Mouse (Mus musculus) hindbrain, embryonic 14.5 days (tissue): ENCODE measurements at regions not wholly inside any gene's neighbourhood (a gene's known extent, or its start where the extent isn't known, plus 50 kb on each side); places are given as distances from the start of the nearest gene placed in this dataset.

Source experiments
- ATAC-seq: fragments of 200-750 bp; cut with Nextera tagmentation; 2 replicates; pipeline ENCODE4 v1.8.0; 2017; ENCODE audit warnings: moderate number of reproducible peaks, mild to moderate bottlenecking, moderate TSS enrichment, moderate library complexity; ENCODE audit not compliant: low FRiP score
- DNase-seq: peaks from one replicate; pipeline ENCODE4 v3.0.0-alpha.2; 2015; ENCODE audit warnings: low spot score
- H3K27ac ChIP-seq: fragments of 300-500 bp; sonication (generic); 2 replicates; pipeline ENCODE4 v1.5.1; 2014; ENCODE audit warnings: mild to moderate bottlenecking, moderate library complexity
- H3K27me3 ChIP-seq: fragments of 300-500 bp; sonication (generic); 2 replicates; pipeline ENCODE4 v1.6.1; 2014; ENCODE audit warnings: mild to moderate bottlenecking, low read length, mixed read lengths; ENCODE audit not compliant: control insufficient read depth, insufficient read depth
- H3K36me3 ChIP-seq: fragments of 300-500 bp; sonication (generic); replicated peaks from 2 replicates; pipeline ENCODE4 v1.6.1; 2014; ENCODE audit not compliant: control insufficient read depth, insufficient read depth
- H3K4me1 ChIP-seq: fragments of 300-500 bp; sonication (generic); replicated peaks from 2 replicates; pipeline ENCODE4 v1.6.1; 2014; ENCODE audit warnings: antibody characterized with exemption, low read length, mixed read lengths; ENCODE audit not compliant: control insufficient read depth, insufficient read depth
- H3K4me2 ChIP-seq: fragments of 300-500 bp; sonication (generic); replicated peaks from 2 replicates; pipeline ENCODE4 v1.6.1; 2014; ENCODE audit warnings: mild to moderate bottlenecking, moderate library complexity
- H3K4me3 ChIP-seq: fragments of 300-500 bp; sonication (generic); replicated peaks from 2 replicates; pipeline ENCODE4 v1.5.1; 2014; ENCODE audit warnings: mild to moderate bottlenecking, low read length
- H3K9ac ChIP-seq: fragments of 300-500 bp; sonication (generic); 2 replicates; pipeline ENCODE4 v1.6.1; 2014
- H3K9me3 ChIP-seq: fragments of 300-500 bp; sonication (generic); 2 replicates; pipeline ENCODE4 v1.6.1; 2016; ENCODE audit warnings: low read length; ENCODE audit not compliant: control insufficient read depth
- WGBS: fragments of 180-500 bp; shearing (Covaris S2); extraction: QIAGEN DNeasy Blood & Tissue Kit; methylation state at CpG from one replicate; pipeline ENCODE4 v1.1.7; 2014; 5-methylcytosine and 5-hydroxymethylcytosine counted together

GRCm38 (mm10) chr16:9360741-9361255 is 530.9 kb downstream of the 1810013L24Rik start:
- Histone ChIP-seq H3K9ac (no peak overlapping the region), H3K9me3 (no peaks in the 10 kb centered on the region), H3K27ac (no peak overlapping the region), H3K36me3 (no peaks in the 10 kb centered on the region), H3K4me1 (no peaks in the 10 kb centered on the region), H3K4me2 (no peak overlapping the region), H3K27me3 (no peaks in the 10 kb centered on the region), H3K4me3 (no peak overlapping the region)
- DNase-seq (no peak), ATAC-seq (no peak)
- WGBS = 78% methylated on average over 3 of the region's 3 CpGs

GRCm38 (mm10) chr16:9362116-9362515 is 532.2 kb downstream of the 1810013L24Rik start:
- H3K4me3 ChIP-seq = no peak overlapping the region
- no peak for DNase-seq
- no peak overlapping the region for H3K27ac ChIP-seq
- H3K9me3 ChIP-seq = no peaks in the 10 kb centered on the region
- H3K27me3 ChIP-seq = no peaks in the 10 kb centered on the region
- H3K4me2 ChIP-seq = no peak overlapping the region
- no peak for ATAC-seq
- WGBS = 57% methylated on average over 11 of the region's 11 CpGs
- no peaks in the 10 kb centered on the region for H3K4me1 ChIP-seq
- no peak overlapping the region for H3K9ac ChIP-seq
- H3K36me3 ChIP-seq = no peaks in the 10 kb centered on the region

DNA sequence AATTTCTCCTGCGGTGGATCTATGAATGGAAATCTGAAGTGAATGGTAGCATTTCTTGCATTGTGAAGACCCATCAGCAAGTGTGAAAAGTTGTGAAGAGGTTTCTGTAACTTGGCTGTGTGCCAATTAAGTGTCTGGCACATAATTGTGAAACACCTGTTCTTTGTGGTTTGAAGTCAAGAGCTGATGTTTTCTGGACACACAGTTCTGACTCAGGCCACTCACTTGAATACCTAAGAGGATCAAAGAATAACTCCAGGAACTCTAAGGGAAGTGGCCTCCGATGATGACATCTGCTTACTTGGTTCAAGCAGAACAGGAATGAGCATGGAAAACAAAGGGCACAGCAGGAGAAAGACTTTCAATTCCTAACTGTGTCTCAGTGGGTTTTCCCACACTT is 534.2 kb downstream of the 1810013L24Rik start:
- Histone ChIP-seq H3K9ac (no peak overlapping the region), H3K4me3 (no peak overlapping the region), H3K27me3 (no peaks in the 10 kb centered on the region), H3K4me2 (no peak overlapping the region), H3K36me3 (no peaks in the 10 kb centered on the region), H3K9me3 (no peaks in the 10 kb centered on the region), H3K4me1 (no peaks in the 10 kb centered on the region), H3K27ac (no peak overlapping the region)
- no peak for ATAC-seq
- no peak for DNase-seq
- WGBS = 46% methylated on average over 2 of the region's 2 CpGs

DNA sequence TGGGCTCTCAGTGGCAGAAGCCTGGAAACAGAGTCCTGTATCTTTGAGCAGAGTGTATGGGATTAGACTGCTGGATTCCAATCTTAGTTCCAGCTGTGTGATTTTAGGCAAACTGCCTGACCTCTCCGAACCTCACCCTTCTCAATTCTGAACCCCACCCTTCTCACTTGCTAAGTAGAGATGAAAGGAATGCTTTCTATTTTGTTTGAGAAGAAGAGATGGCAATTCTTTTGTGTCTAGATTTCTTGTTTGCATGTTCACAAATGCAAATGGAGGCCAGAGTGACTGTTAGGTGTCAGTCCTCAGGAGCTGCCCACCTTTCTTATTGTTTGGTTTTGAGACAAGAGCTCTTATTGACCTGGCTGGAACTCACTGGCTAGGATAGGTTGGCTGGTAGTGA is 561.1 kb downstream of the 1810013L24Rik start:
- WGBS = 56% methylated on average over 1 of the region's 1 CpGs
- Histone ChIP-seq H3K4me2 (no peak overlapping the region), H3K9me3 (no peaks in the 10 kb centered on the region), H3K9ac (no peak overlapping the region), H3K27ac (no peak overlapping the region), H3K27me3 (no peaks in the 10 kb centered on the region), H3K4me1 (no peaks in the 10 kb centered on the region), H3K4me3 (no peak overlapping the region), H3K36me3 (no peaks in the 10 kb centered on the region)
- DNase-seq = no peak
- no peak for ATAC-seq

DNA sequence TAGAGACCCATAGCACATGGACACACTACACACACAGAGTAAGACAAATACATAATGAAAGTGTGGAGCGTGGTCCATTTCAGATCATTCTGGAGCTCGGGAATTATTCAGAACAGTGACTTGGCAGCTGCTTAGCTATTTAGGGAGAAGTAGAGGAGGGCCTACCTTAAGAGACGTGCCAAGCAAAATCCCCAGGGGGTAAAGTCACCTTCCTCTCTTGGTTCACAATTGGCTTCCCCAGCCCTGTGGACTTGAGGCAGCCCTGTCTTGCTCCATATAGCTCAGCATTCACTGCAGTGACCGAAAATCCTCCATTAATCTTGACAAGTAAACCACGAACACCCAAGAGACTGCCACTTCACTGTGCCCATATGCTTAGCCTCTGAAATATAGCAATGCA is 574.8 kb downstream of the 1810013L24Rik start:
- no peak for ATAC-seq
- H3K27me3 ChIP-seq = no peaks in the 10 kb centered on the region

GRCm38 (mm10) chr16:9408196-9408595 is 578.3 kb downstream of the 1810013L24Rik start:
- no peak for ATAC-seq
- H3K4me2 ChIP-seq = no peak overlapping the region
- H3K4me3 ChIP-seq = no peak overlapping the region
- DNase-seq = no peak
- no peak overlapping the region for H3K27ac ChIP-seq
- H3K9ac ChIP-seq = no peak overlapping the region
- H3K27me3 ChIP-seq = no peaks in the 10 kb centered on the region
- H3K9me3 ChIP-seq = no peaks in the 10 kb centered on the region
- 85% methylated on average over 1 of the region's 1 CpGs for WGBS
- H3K4me1 ChIP-seq = no peaks in the 10 kb centered on the region
- no peaks in the 10 kb centered on the region for H3K36me3 ChIP-seq

More for the DNA sequence above, 574.8 kb downstream of the 1810013L24Rik start:
- no peak overlapping the region for H3K9ac ChIP-seq
- 80% methylated on average over 5 of the region's 5 CpGs for WGBS
- H3K4me2 ChIP-seq = no peak overlapping the region
- H3K36me3 ChIP-seq = no peaks in the 10 kb centered on the region
- no peak overlapping the region for H3K4me3 ChIP-seq
- no peaks in the 10 kb centered on the region for H3K9me3 ChIP-seq
- H3K27ac ChIP-seq = no peak overlapping the region
- DNase-seq = no peak
- H3K4me1 ChIP-seq = no peaks in the 10 kb centered on the region

DNA sequence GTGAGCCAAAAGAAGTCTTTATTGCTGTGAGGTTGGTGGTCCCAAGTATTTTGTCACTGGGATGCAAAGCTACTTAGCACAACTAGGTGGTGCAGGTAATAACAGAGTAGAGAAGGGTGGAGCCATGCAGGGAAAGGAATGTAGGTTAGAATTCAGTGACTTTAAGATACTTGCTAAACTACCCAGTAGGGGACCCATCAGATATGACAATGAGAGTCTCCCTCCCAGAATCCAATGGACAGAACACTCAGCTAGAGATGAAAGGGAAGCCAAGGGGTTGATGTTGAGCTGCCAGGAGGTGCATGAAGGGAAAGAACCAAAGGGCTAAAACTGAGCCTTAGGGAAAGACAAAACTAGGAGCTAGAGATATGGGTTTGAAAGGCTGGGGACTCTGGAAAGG is 564.9 kb downstream of the Grin2a start:
- Histone ChIP-seq H3K4me3 (no peak overlapping the region), H3K9me3 (0 out of 2 replicates have a peak, but pooled peaks cover 5% of the 10 kb centered on the region), H3K36me3 (no peaks in the 10 kb centered on the region), H3K27me3 (no peaks in the 10 kb centered on the region), H3K27ac (no peak overlapping the region), H3K9ac (no peak overlapping the region), H3K4me2 (no peak overlapping the region), H3K4me1 (no peaks in the 10 kb centered on the region)
- no peak for ATAC-seq
- no peak for DNase-seq

GRCm38 (mm10) chr16:9439300-9439856 is 556.0 kb downstream of the Grin2a start:
- no peak for ATAC-seq

DNA sequence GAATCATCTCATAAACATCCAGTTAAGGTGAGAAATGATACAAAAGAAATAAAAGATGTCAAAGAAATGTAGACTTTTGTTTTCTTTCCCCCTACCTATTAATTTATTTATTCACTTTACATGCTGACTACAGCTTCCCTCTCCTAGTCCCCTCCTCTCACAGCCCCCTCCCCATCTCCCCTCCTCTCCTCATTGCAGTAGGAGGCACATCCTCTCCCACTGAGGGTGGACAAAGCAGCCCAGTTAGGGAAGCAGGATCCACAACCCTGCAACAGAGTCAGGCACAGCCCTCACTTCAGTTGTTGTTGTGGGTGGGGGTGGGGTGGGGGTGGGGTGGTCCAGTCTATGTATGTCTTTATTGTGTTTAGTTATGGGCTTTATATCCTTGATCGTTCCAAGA is 555.5 kb downstream of the Grin2a start:
- WGBS = 45% methylated on average over 1 of the region's 1 CpGs
- H3K36me3 ChIP-seq = no peaks in the 10 kb centered on the region
- no peak overlapping the region for H3K9ac ChIP-seq
- no peak overlapping the region for H3K4me3 ChIP-seq
- H3K27ac ChIP-seq = no peak overlapping the region
- H3K9me3 ChIP-seq = 0 out of 2 replicates have a peak, but pooled peaks cover 5% of the 10 kb centered on the region
- no peak overlapping the region for H3K4me2 ChIP-seq
- ATAC-seq = no peak
- DNase-seq = no peak
- peaks cover 18% of the 10 kb centered on the region for H3K27me3 ChIP-seq
- H3K4me1 ChIP-seq = no peaks in the 10 kb centered on the region

More at GRCm38 (mm10) chr16:9439300-9439856, 556.0 kb downstream of the Grin2a start:
- Histone ChIP-seq H3K4me1 (no peaks in the 10 kb centered on the region), H3K36me3 (no peaks in the 10 kb centered on the region), H3K9ac (no peak overlapping the region), H3K4me3 (no peak overlapping the region), H3K4me2 (no peak overlapping the region), H3K27me3 (peaks cover 18% of the 10 kb centered on the region), H3K27ac (no peak overlapping the region), H3K9me3 (0 out of 2 replicates have a peak, but pooled peaks cover 5% of the 10 kb centered on the region)
- no peak for DNase-seq
- WGBS = 31% methylated on average over 2 of the region's 2 CpGs

GRCm38 (mm10) chr16:9452058-9452457 is 543.3 kb downstream of the Grin2a start:
- Histone ChIP-seq H3K4me2 (no peak overlapping the region), H3K9me3 (no peaks in the 10 kb centered on the region), H3K4me1 (no peaks in the 10 kb centered on the region), H3K4me3 (no peak overlapping the region), H3K27me3 (no peaks in the 10 kb centered on the region), H3K9ac (no peak overlapping the region), H3K36me3 (no peaks in the 10 kb centered on the region), H3K27ac (no peak overlapping the region)
- no peak for ATAC-seq
- WGBS = 79% methylated on average over 4 of the region's 4 CpGs
- no peak for DNase-seq
